Mouse (Mus musculus): Measurements from ENCODE around the gene Trcg1. TPM values are rescaled to one million over a fixed set of nuclear protein-coding genes. Genes with fewer than 3 reads are reported as not detected.

Trcg1 gene
- polyA plus RNA-seq, 2 experiments, result not detected

DNA sequence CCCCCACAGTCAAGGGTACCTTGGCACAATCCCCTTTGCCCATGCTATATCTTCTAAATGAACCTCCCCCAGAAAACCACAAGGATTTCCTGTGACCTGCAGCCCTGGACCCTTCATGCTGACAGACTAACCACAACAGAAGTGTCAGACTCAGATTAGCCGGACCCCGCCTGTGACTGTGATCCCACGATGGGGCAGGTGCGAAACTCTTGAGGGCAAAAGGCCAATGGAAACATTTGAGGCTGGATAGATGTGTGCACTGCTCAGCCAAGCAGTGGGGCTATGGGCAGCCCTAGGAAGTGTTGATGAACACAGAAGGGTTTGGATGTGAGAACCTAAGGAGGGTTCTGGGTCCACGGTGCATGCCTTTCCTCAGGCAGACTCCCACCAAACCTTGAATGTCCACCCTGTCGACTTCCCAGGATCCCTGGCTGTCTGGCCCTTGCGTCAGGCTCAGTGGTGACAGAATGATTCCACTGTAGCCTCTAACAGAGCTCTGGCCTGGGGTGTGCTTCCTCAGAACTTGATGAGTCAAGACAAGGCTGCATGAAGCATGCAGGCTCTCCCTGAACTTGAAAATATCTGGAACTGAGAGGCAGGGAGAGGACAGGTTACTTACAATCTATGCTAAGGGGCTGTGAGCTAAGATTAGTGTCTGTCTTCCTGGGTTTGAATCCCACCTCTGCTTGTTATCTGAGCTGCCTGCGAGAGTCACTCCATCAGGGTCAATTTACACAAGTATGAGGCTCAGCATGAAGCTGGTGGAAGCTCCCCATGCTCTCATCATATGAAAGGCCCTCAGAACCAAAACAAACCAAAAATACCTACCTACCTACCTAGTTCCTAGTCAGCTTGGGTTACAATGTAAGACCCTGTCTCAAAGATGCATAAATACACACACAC, 36.8 kb downstream of the Trcg1 start:
- no peak for TF ChIP-seq POLR2A (IDR thresholded peaks at IDR 0.05; ENCODE audit: borderline replicate concordance, extremely low read depth, insufficient read depth, insufficient read length)
- no peak overlapping the region for H3K27ac ChIP-seq (replicated peaks; ENCODE audit: low read depth, low read length)
- H3K4me2 ChIP-seq (replicated peaks; ENCODE audit: low read depth, low read length, severe bottlenecking), result no peak overlapping the region
- no peak for DNase-seq (ENCODE audit: low spot score)
- H3K36me3 ChIP-seq (ENCODE audit: control insufficient read depth, insufficient read depth, low read length), result no peaks in the 10 kb centered on the region
- ATAC-seq (ENCODE audit: low FRiP score, low read depth), result no peak
- no peak overlapping the region for H3K4me3 ChIP-seq (replicated peaks; ENCODE audit: low read length)
- no peak overlapping the region for H3K9ac ChIP-seq (ENCODE audit: low read depth, low read length, severe bottlenecking)
- WGBS, result 51% methylated on average over 8 of the region's 8 CpGs
- H3K27me3 ChIP-seq (ENCODE audit: control insufficient read depth, insufficient read depth, low read length), result no peaks in the 10 kb centered on the region
- no peaks in the 10 kb centered on the region for H3K4me1 ChIP-seq (ENCODE audit: control insufficient read depth, insufficient read depth, low read length)
- no peaks in the 10 kb centered on the region for H3K9me3 ChIP-seq (ENCODE audit: control insufficient read depth, low read length)

DNA sequence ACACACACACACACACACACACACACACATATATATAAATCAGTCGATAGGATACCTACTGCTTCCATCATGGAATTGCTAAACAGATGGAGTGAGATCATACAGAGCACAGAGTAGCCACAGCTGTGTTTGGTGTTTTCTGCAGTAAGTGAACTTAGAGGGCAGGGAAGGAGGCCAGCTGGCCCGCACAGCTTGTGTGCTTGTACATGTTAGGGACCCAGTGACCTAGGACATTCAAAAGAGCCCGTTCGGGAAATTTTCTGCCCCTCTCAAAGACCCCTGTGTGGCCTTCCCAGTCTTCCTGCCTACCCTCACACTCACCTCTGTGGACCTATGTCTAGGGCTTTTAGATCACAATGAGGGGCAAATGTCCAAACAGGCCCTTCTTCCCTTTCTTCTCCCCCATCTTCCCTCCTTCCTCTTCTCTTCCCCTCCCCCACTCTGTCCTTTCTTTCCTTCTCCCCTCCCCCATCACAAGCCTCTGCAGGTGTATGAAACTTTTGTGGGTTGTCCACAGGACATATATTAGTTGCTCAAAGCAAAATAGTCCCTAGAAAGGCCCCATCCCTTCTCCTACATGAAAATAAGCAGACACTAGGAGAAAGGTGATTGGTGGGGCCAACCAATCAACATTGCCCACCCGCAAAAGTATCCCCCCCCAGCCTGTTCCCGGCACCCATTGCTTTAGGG, 37.6 kb downstream of the Trcg1 start:
- no peak for ATAC-seq (ENCODE audit: low FRiP score, low read depth)
- H3K27me3 ChIP-seq (ENCODE audit: control insufficient read depth, insufficient read depth, low read length), result no peaks in the 10 kb centered on the region
- no peaks in the 10 kb centered on the region for H3K36me3 ChIP-seq (ENCODE audit: control insufficient read depth, insufficient read depth, low read length)
- TF ChIP-seq POLR2A (IDR thresholded peaks at IDR 0.05; ENCODE audit: borderline replicate concordance, extremely low read depth, insufficient read depth, insufficient read length), result no peak
- no peak overlapping the region for H3K4me3 ChIP-seq (replicated peaks; ENCODE audit: low read length)
- no peak overlapping the region for H3K27ac ChIP-seq (replicated peaks; ENCODE audit: low read depth, low read length)
- no peaks in the 10 kb centered on the region; the same call in 1 of the 2 replicates for H3K4me1 ChIP-seq (ENCODE audit: control insufficient read depth, insufficient read depth, low read length)
- H3K9me3 ChIP-seq (ENCODE audit: control insufficient read depth, low read length), result no peaks in the 10 kb centered on the region
- WGBS, result 33% methylated on average over 6 of the region's 6 CpGs
- H3K9ac ChIP-seq (ENCODE audit: low read depth, low read length, severe bottlenecking), result no peak overlapping the region
- no peak overlapping the region for H3K4me2 ChIP-seq (replicated peaks; ENCODE audit: low read depth, low read length, severe bottlenecking)
- DNase-seq (ENCODE audit: low spot score), result no peak

DNA sequence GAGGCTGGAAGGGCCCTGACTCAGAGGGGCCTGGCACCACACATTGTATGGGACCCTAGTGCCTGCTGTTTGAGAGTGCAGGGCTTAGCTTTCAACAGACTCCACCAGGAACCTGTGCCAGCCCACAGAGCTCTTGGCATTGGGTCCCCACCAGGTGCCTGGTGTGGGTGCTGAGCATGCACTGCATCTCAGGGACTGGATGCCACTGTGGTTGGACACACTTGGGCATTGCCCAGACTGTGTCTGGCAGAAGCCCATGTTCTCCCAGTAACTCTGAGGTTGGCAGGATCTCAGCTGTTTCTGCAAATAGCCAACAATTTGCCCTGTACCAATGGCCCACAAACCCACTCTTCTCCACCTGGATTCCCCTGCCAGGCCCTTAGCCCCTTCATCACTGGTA, 40.0 kb downstream of the Trcg1 start:
- Histone ChIP-seq H3K4me1 (ENCODE audit: control insufficient read depth, insufficient read depth, low read length) (peaks cover 2% of the 10 kb centered on the region), H3K36me3 (ENCODE audit: control insufficient read depth, insufficient read depth, low read length) (no peaks in the 10 kb centered on the region), H3K9ac (ENCODE audit: low read depth, low read length, severe bottlenecking) (no peak overlapping the region), H3K27me3 (ENCODE audit: control insufficient read depth, insufficient read depth, low read length) (no peaks in the 10 kb centered on the region), H3K27ac (replicated peaks; ENCODE audit: low read depth, low read length) (no peak overlapping the region), H3K9me3 (ENCODE audit: control insufficient read depth, low read length) (no peaks in the 10 kb centered on the region), H3K4me2 (replicated peaks; ENCODE audit: low read depth, low read length, severe bottlenecking) (no peak overlapping the region), H3K4me3 (replicated peaks; ENCODE audit: low read length) (no peak overlapping the region)
- ATAC-seq (ENCODE audit: low FRiP score, low read depth) (no peak), DNase-seq (ENCODE audit: low spot score) (no peak)
- no peak for TF ChIP-seq POLR2A (IDR thresholded peaks at IDR 0.05; ENCODE audit: borderline replicate concordance, extremely low read depth, insufficient read depth, insufficient read length)

DNA sequence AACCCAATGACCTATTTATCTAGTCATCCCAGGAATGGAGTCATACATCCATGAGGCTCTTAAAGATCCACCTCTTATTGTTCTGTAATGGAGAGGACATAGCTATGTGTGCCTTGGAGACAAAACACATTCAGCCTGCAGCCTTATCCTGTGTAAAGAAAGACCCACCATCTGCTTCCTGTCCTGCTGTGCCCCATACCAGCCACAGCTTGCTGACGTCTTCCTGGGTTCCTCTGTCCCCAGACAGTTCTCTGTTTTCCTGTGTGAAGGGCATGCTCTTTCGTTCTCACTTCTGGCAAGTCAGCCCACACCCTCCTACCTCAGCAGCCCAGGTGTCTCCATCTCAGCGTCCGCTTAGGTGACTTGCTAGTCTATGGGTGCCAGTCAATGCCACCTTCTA, 41.9 kb downstream of the Trcg1 start:
- H3K27me3 ChIP-seq (ENCODE audit: control insufficient read depth, insufficient read depth, low read length), result no peaks in the 10 kb centered on the region
- H3K4me1 ChIP-seq (ENCODE audit: control insufficient read depth, insufficient read depth, low read length), result peaks cover 8% of the 10 kb centered on the region
- no peak overlapping the region for H3K4me3 ChIP-seq (replicated peaks; ENCODE audit: low read length)
- ATAC-seq (ENCODE audit: low FRiP score, low read depth) (no peak), DNase-seq (ENCODE audit: low spot score) (no peak)
- H3K4me2 ChIP-seq (replicated peaks; ENCODE audit: low read depth, low read length, severe bottlenecking), result no peak overlapping the region
- no peak overlapping the region for H3K9ac ChIP-seq (ENCODE audit: low read depth, low read length, severe bottlenecking)
- H3K9me3 ChIP-seq (ENCODE audit: control insufficient read depth, low read length), result no peaks in the 10 kb centered on the region
- H3K27ac ChIP-seq (replicated peaks; ENCODE audit: low read depth, low read length), result no peak overlapping the region
- no peak for TF ChIP-seq POLR2A (IDR thresholded peaks at IDR 0.05; ENCODE audit: borderline replicate concordance, extremely low read depth, insufficient read depth, insufficient read length)
- 47% methylated on average over 4 of the region's 4 CpGs for WGBS
- no peaks in the 10 kb centered on the region for H3K36me3 ChIP-seq (ENCODE audit: control insufficient read depth, insufficient read depth, low read length)

DNA sequence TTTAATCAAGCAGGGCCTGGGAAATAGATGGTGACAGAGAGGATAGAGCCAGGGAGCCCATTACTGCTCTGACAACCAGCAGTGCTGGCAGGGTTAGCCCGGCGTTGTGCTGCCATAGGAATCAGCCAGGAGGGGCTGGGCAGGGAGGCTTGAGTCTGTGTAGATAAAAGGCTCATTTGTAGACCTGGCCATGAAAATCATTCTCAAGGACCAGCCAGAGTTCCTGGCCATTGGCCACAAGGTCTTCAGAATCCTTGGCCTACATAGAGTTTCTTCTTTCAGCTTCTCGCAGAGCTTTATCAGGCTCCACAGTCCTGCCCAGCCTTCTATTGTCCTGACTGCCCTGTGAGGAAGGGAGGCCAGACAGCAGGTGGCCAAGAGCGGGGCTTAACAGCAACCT, 43.1 kb downstream of the Trcg1 start:
- no peaks in the 10 kb centered on the region for H3K9me3 ChIP-seq (ENCODE audit: control insufficient read depth, low read length)
- no peak overlapping the region for H3K27ac ChIP-seq (replicated peaks; ENCODE audit: low read depth, low read length)
- H3K4me2 ChIP-seq (replicated peaks; ENCODE audit: low read depth, low read length, severe bottlenecking), result no peak overlapping the region
- H3K4me1 ChIP-seq (ENCODE audit: control insufficient read depth, insufficient read depth, low read length), result peaks cover 8% of the 10 kb centered on the region
- no peak overlapping the region for H3K9ac ChIP-seq (ENCODE audit: low read depth, low read length, severe bottlenecking)
- no peak for DNase-seq (ENCODE audit: low spot score)
- H3K36me3 ChIP-seq (ENCODE audit: control insufficient read depth, insufficient read depth, low read length), result no peaks in the 10 kb centered on the region
- ATAC-seq (ENCODE audit: low FRiP score, low read depth), result no peak
- WGBS, result 39% methylated on average over 4 of the region's 4 CpGs
- no peak for TF ChIP-seq POLR2A (IDR thresholded peaks at IDR 0.05; ENCODE audit: borderline replicate concordance, extremely low read depth, insufficient read depth, insufficient read length)
- H3K27me3 ChIP-seq (ENCODE audit: control insufficient read depth, insufficient read depth, low read length), result no peaks in the 10 kb centered on the region
- no peak overlapping the region for H3K4me3 ChIP-seq (replicated peaks; ENCODE audit: low read length)

Data from limb, embryonic 14.5 days (tissue).